Mouse (Mus musculus) embryo, embryonic 11.5 days (tissue): ENCODE data around the gene Ruvbl2.
A peak's percentile ranks its signal among the peaks of the same experiment; 100 is the strongest.
"Not testable (repeated sequence)": the region's sequence is repeated elsewhere in the genome, so short reads cannot be mapped to it uniquely, and the experiment has no call there.

Experiments used
- DNase-seq: peaks from one replicate; pipeline ENCODE4 v3.0.0-alpha.2; 2012; ENCODE audit warnings: low read depth, low spot score

Gene Ruvbl2

GRCm38 (mm10) chr7:45401521-45402085 lies 36.3 kb downstream of the Ruvbl2 start:
- DNase-seq = no peak

GRCm38 (mm10) chr7:45396787-45397186 lies 41.1 kb downstream of the Ruvbl2 start:
- DNase-seq = no peak

- DNase-seq = not testable (repeated sequence)
These were observed 41.5 kb downstream of the Ruvbl2 start for GRCm38 (mm10) chr7:45396337-45396775.

- DNase-seq = peak; percentile 100
These were observed 42.1 kb downstream of the Ruvbl2 start, which contains the start of gene Snrnp70 for GRCm38 (mm10) chr7:45395578-45396336. Gene Snrnp70, minus strand, starts transcription at chr7:45395742.

- peak; percentile 63 for DNase-seq
These were observed 42.8 kb downstream of the Ruvbl2 start for GRCm38 (mm10) chr7:45395129-45395541.

GRCm38 (mm10) chr7:45386077-45386476 lies 51.8 kb downstream of the Ruvbl2 start:
- no peak for DNase-seq

GRCm38 (mm10) chr7:45376057-45376456 lies 61.8 kb downstream of the Ruvbl2 start:
- no peak for DNase-seq

GRCm38 (mm10) chr7:45374620-45375019 lies 63.3 kb downstream of the Ruvbl2 start:
- no peak for DNase-seq

GRCm38 (mm10) chr7:45372371-45372770 lies 65.5 kb downstream of the Ruvbl2 start:
- DNase-seq = no peak
